In genomic region chr10:79986963-79987362, GRCm38 (mm10) we compare ENCODE assay signal across 8 mouse cellular contexts. TPM values are rescaled to one million over a fixed set of nuclear protein-coding genes. Genes with fewer than 3 reads are reported as not detected.
DNase-seq lines count a peak whose midpoint lies in the region; ATAC-seq lines count a peak whose summit lies in the region.

No protein-coding gene starts in this region.

- peak; percentile 38 for ATAC-seq in common myeloid progenitor, adult 5-6 weeks (replicated peaks; ENCODE audit: low read depth, poor library complexity, severe bottlenecking)
- no peak for ATAC-seq in intestine, embryonic 15.5 days
- ATAC-seq in activated CD4-positive, CD25-positive, alpha-beta regulatory T cell, adult 4 months: no peak

- no peaks in the 10 kb centered on the region for H3K9me3 ChIP-seq in intestine, embryonic 15.5 days
- peaks cover 13% of the 10 kb centered on the region for H3K9me3 ChIP-seq in midbrain, embryonic 10.5 days (replicated peaks)

- peaks cover 11% of the 10 kb centered on the region; the same call in 1 of the 2 replicates for H3K36me3 ChIP-seq in intestine, embryonic 15.5 days
- H3K36me3 ChIP-seq in midbrain, embryonic 10.5 days: peaks cover 14% of the 10 kb centered on the region; the same call in 1 of the 2 replicates

- DNase-seq in ZHBTc4 (ENCODE audit: low read depth, low spot score): peak; percentile 92
- DNase-seq in gastrocnemius, postnatal 36 days: peak; percentile 76 to 85
- DNase-seq in left cerebral cortex, postnatal 36 days (ENCODE audit: low spot score in 2 of 2): peak; percentile 74 to 75
- DNase-seq in midbrain, embryonic 10.5 days (ENCODE audit: low spot score): peak; percentile 85
- DNase-seq in right cerebral cortex, postnatal 4 days: peak; percentile 94

- H3K4me2 ChIP-seq in intestine, embryonic 15.5 days (replicated peaks): peak overlapping the region; percentile 89

- no peaks in the 10 kb centered on the region for H3K27me3 ChIP-seq in intestine, embryonic 15.5 days (replicated peaks)
- H3K27me3 ChIP-seq in midbrain, embryonic 10.5 days (ENCODE audit: low read depth, poor library complexity, severe bottlenecking): peaks cover 53% of the 10 kb centered on the region

- 0 out of 2 replicates have a peak overlapping the region, but pooled peaks have one; percentile 4 for H3K4me3 ChIP-seq in intestine, embryonic 15.5 days (replicated peaks)
- H3K4me3 ChIP-seq in midbrain, embryonic 10.5 days: peak overlapping the region; percentile 56; the same call in 1 of the 2 replicates

- intact Hi-C loops in gastrocnemius, postnatal 36 days (cut with DNase I): loop anchor here (5.0 kb wide), 1 partner anchor 125 kb away; no protein-coding TSS in a partner anchor
- intact Hi-C loops in left cerebral cortex, postnatal 36 days (cut with DNase I): no loop called here

- H3K9ac ChIP-seq in intestine, embryonic 15.5 days: peak overlapping the region; percentile 15; the same call in 1 of the 2 replicates

- peak overlapping the region; percentile 96 for H3K27ac ChIP-seq in intestine, embryonic 15.5 days
- no peak overlapping the region for H3K27ac ChIP-seq in midbrain, embryonic 10.5 days (replicated peaks)

- 1% methylated on average over 11 of the region's 11 CpGs for WGBS in intestine, embryonic 15.5 days
- 4% methylated on average over 11 of the region's 11 CpGs for WGBS in midbrain, embryonic 10.5 days

- H3K4me1 ChIP-seq in intestine, embryonic 15.5 days (replicated peaks): peaks cover 55% of the 10 kb centered on the region
- H3K4me1 ChIP-seq in midbrain, embryonic 10.5 days: peaks cover 64% of the 10 kb centered on the region

RNA-seq across cellular contexts. Expression of gene Cnn2, which starts 1.4 kb away (rescaled TPM):
- 62.2 and 72.9 TPM in 2 replicates for total RNA-seq in common myeloid progenitor, adult 5-6 weeks (2017)
- total RNA-seq in gastrocnemius, postnatal 36 days (2021): 1 to 10 TPM; 5.2 to 6.0 TPM
- polyA plus RNA-seq in intestine, embryonic 15.5 days (2015; fragmentation: Nextera tagmentation; extraction: Ambion mirVana): 239 and 242 TPM in 2 replicates
- total RNA-seq in left cerebral cortex, postnatal 36 days (2021): 1 to 10 TPM; 4.7 to 7.6 TPM
- 198 and 199 TPM in 2 replicates for polyA plus RNA-seq in midbrain, embryonic 10.5 days (2016; fragmentation: Nextera tagmentation; extraction: Ambion mirVana)
- 100 to 1,000 TPM; 828 to 877 TPM for polyA plus RNA-seq in activated CD4-positive, CD25-positive, alpha-beta regulatory T cell, adult 4 months (2017; shearing (Covaris generic))

RNA-seq across cellular contexts. Expression of gene Tmem259, which starts 2.8 kb away (rescaled TPM):
- total RNA-seq in common myeloid progenitor, adult 5-6 weeks (2017): 44.8 and 56.7 TPM in 2 replicates
- 10 to 100 TPM; 71.5 to 72.4 TPM for total RNA-seq in gastrocnemius, postnatal 36 days (2021)
- polyA plus RNA-seq in intestine, embryonic 15.5 days (2015; fragmentation: Nextera tagmentation; extraction: Ambion mirVana): 18.1 and 19.6 TPM in 2 replicates
- 100 to 1,000 TPM; 122 TPM for total RNA-seq in left cerebral cortex, postnatal 36 days (2021)
- 11.0 TPM in 2 replicates for polyA plus RNA-seq in midbrain, embryonic 10.5 days (2016; fragmentation: Nextera tagmentation; extraction: Ambion mirVana)
- 1 to 10 TPM; 1.9 to 3.8 TPM for polyA plus RNA-seq in activated CD4-positive, CD25-positive, alpha-beta regulatory T cell, adult 4 months (2017; shearing (Covaris generic))

RNA-seq across cellular contexts. Expression of gene Abca7, which starts 9.3 kb away (rescaled TPM):
- 10.7 and 15.5 TPM in 2 replicates for total RNA-seq in common myeloid progenitor, adult 5-6 weeks (2017)
- total RNA-seq in gastrocnemius, postnatal 36 days (2021): 1 to 10 TPM; 5.4 to 5.8 TPM
- polyA plus RNA-seq in intestine, embryonic 15.5 days (2015; fragmentation: Nextera tagmentation; extraction: Ambion mirVana): 3.0 and 3.7 TPM in 2 replicates
- total RNA-seq in left cerebral cortex, postnatal 36 days (2021): 10 to 100 TPM; 10.3 to 13.0 TPM
- polyA plus RNA-seq in midbrain, embryonic 10.5 days (2016; fragmentation: Nextera tagmentation; extraction: Ambion mirVana): 3.2 and 4.8 TPM in 2 replicates
- 10 to 100 TPM; 13.2 to 17.0 TPM for polyA plus RNA-seq in activated CD4-positive, CD25-positive, alpha-beta regulatory T cell, adult 4 months (2017; shearing (Covaris generic))

RNA-seq across cellular contexts. Expression of gene Grin3b, which starts 16.4 kb away (rescaled TPM):
- total RNA-seq in common myeloid progenitor, adult 5-6 weeks (2017): not detected in 2 replicates
- total RNA-seq in gastrocnemius, postnatal 36 days (2021): under 1 TPM; 0.07 to 0.15 TPM
- polyA plus RNA-seq in intestine, embryonic 15.5 days (2015; fragmentation: Nextera tagmentation; extraction: Ambion mirVana): 0.11 TPM in 2 replicates
- under 1 TPM in 1 of 2 experiments, not detected in 1; 0.10 TPM for total RNA-seq in left cerebral cortex, postnatal 36 days (2021)
- 0.25 and 0.30 TPM in 2 replicates for polyA plus RNA-seq in midbrain, embryonic 10.5 days (2016; fragmentation: Nextera tagmentation; extraction: Ambion mirVana)
- polyA plus RNA-seq in activated CD4-positive, CD25-positive, alpha-beta regulatory T cell, adult 4 months (2017; shearing (Covaris generic)): not detected

RNA-seq across cellular contexts. Expression of gene Wdr18, which starts 27.0 kb away (rescaled TPM):
- total RNA-seq in common myeloid progenitor, adult 5-6 weeks (2017): 26.5 and 27.2 TPM in 2 replicates
- 10 to 100 TPM; 17.5 to 23.9 TPM for total RNA-seq in gastrocnemius, postnatal 36 days (2021)
- 90.3 and 94.8 TPM in 2 replicates for polyA plus RNA-seq in intestine, embryonic 15.5 days (2015; fragmentation: Nextera tagmentation; extraction: Ambion mirVana)
- 10 to 100 TPM; 44.2 to 46.3 TPM for total RNA-seq in left cerebral cortex, postnatal 36 days (2021)
- polyA plus RNA-seq in midbrain, embryonic 10.5 days (2016; fragmentation: Nextera tagmentation; extraction: Ambion mirVana): 136 and 155 TPM in 2 replicates
- polyA plus RNA-seq in activated CD4-positive, CD25-positive, alpha-beta regulatory T cell, adult 4 months (2017; shearing (Covaris generic)): 10 to 100 TPM; 63.9 to 70.0 TPM
